Mouse (Mus musculus) c-Kit-positive CD71-positive TER-119-negative erythroid progenitor cells, embryonic 14.5 days (primary cell): Measurements from ENCODE around the gene Helq.

Experiments used
- DNase-seq: peaks from one replicate; pipeline ENCODE4 v3.0.0-alpha.2; 2013; ENCODE audit warnings: low read depth

Gene Helq

GRCm38 (mm10) chr5:100779002-100779401, 19.4 kb downstream of the Helq start:
- DNase-seq = no peak

- no peak for DNase-seq
Measured at GRCm38 (mm10) chr5:100776900-100777299, 21.5 kb downstream of the Helq start.

GRCm38 (mm10) chr5:100775778-100776404, 22.5 kb downstream of the Helq start:
- no peak for DNase-seq

GRCm38 (mm10) chr5:100771575-100771974, 26.8 kb downstream of the Helq start:
- no peak for DNase-seq

- DNase-seq = no peak
Measured at GRCm38 (mm10) chr5:100766026-100766425, 32.4 kb downstream of the Helq start.

GRCm38 (mm10) chr5:100761736-100762135, 36.7 kb downstream of the Helq start:
- DNase-seq = no peak

GRCm38 (mm10) chr5:100760049-100760663, 38.2 kb downstream of the Helq start:
- no peak for DNase-seq

GRCm38 (mm10) chr5:100758121-100758520, 40.3 kb downstream of the Helq start:
- no peak for DNase-seq

GRCm38 (mm10) chr5:100753407-100753806, 45.0 kb downstream of the Helq start:
- no peak for DNase-seq

GRCm38 (mm10) chr5:100751655-100752054, 46.7 kb downstream of the Helq start:
- DNase-seq = no peak

GRCm38 (mm10) chr5:100750617-100751255, 47.7 kb downstream of the Helq start:
- DNase-seq = no peak

- no peak for DNase-seq
Measured at GRCm38 (mm10) chr5:100738802-100739201, 59.6 kb downstream of the Helq start.

- no peak for DNase-seq
Measured at GRCm38 (mm10) chr5:100736919-100737318, 61.5 kb downstream of the Helq start.

- peak; percentile 15 for DNase-seq
Measured at GRCm38 (mm10) chr5:100734535-100734934, 63.9 kb downstream of the Helq start.

- DNase-seq = no peak
Measured at GRCm38 (mm10) chr5:100728757-100729156, 69.6 kb downstream of the Helq start.

- no peak for DNase-seq
Measured at GRCm38 (mm10) chr5:100726001-100726400, 72.4 kb downstream of the Helq start.

GRCm38 (mm10) chr5:100719235-100720088, 78.9 kb downstream of the Helq start, which contains the start of gene Hpse:
Gene Hpse (minus strand): TSS chr5:100719716.
- DNase-seq = no peak

- no peak for DNase-seq
Measured at GRCm38 (mm10) chr5:100716762-100717161, 81.6 kb downstream of the Helq start.
